Mouse (Mus musculus) forebrain, embryonic 13.5 days (tissue): ENCODE results near the gene Rnf187. TPM values are rescaled to one million over a fixed set of nuclear protein-coding genes. Genes with fewer than 3 reads are reported as not detected.

ENCODE experiments used
- ATAC-seq: fragments of 200-750 bp; cut with Nextera tagmentation; 2 replicates; pipeline ENCODE4 v1.8.0; 2017
- H3K27ac ChIP-seq: fragments of 300-500 bp; sonication (generic); 2 replicates; pipeline ENCODE4 v1.5.1; 2015; ENCODE audit warnings: inconsistent platforms, mild to moderate bottlenecking, moderate library complexity
- H3K27me3 ChIP-seq: fragments of 300-500 bp; sonication (generic); 2 replicates; pipeline ENCODE4 v1.6.1; 2015; ENCODE audit warnings: mild to moderate bottlenecking, inconsistent platforms
- H3K36me3 ChIP-seq: fragments of 300-500 bp; sonication (generic); 2 replicates; pipeline ENCODE4 v1.6.1; 2015; ENCODE audit warnings: mild to moderate bottlenecking, inconsistent platforms; ENCODE audit not compliant: poor library complexity, severe bottlenecking
- H3K4me1 ChIP-seq: fragments of 300-500 bp; sonication (generic); 2 replicates; pipeline ENCODE4 v1.6.1; 2015; ENCODE audit warnings: inconsistent platforms
- H3K4me2 ChIP-seq: fragments of 300-500 bp; sonication (generic); 2 replicates; pipeline ENCODE4 v1.6.1; 2015; ENCODE audit warnings: inconsistent platforms, mild to moderate bottlenecking, moderate library complexity
- H3K4me3 ChIP-seq: fragments of 300-500 bp; sonication (generic); 2 replicates; pipeline ENCODE4 v1.5.1; 2015; ENCODE audit warnings: mild to moderate bottlenecking, inconsistent platforms
- H3K9ac ChIP-seq: fragments of 300-500 bp; sonication (generic); 2 replicates; pipeline ENCODE4 v1.6.1; 2015; ENCODE audit warnings: mild to moderate bottlenecking, inconsistent platforms
- H3K9me3 ChIP-seq: fragments of 300-500 bp; sonication (generic); replicated peaks from 2 replicates; pipeline ENCODE4 v1.6.1; 2016; ENCODE audit warnings: inconsistent platforms
- WGBS: fragments of 180-500 bp; shearing (Covaris S2); methylation state at CpG from one replicate; pipeline ENCODE4 v1.1.7; 2015; 5-methylcytosine and 5-hydroxymethylcytosine counted together
- polyA plus RNA-seq: library from polyadenylated mRNA; unstranded; fragments of >200 nt; fragmentation: Nextera tagmentation; extraction: Ambion mirVana; gene quantifications from 2 replicates; pipeline ENCODE4 v1.2.1, GENCODE M21; 2015

The Rnf187 gene
- polyA plus RNA-seq, 1 experiment from 2014 or later = 368 TPM

DNA sequence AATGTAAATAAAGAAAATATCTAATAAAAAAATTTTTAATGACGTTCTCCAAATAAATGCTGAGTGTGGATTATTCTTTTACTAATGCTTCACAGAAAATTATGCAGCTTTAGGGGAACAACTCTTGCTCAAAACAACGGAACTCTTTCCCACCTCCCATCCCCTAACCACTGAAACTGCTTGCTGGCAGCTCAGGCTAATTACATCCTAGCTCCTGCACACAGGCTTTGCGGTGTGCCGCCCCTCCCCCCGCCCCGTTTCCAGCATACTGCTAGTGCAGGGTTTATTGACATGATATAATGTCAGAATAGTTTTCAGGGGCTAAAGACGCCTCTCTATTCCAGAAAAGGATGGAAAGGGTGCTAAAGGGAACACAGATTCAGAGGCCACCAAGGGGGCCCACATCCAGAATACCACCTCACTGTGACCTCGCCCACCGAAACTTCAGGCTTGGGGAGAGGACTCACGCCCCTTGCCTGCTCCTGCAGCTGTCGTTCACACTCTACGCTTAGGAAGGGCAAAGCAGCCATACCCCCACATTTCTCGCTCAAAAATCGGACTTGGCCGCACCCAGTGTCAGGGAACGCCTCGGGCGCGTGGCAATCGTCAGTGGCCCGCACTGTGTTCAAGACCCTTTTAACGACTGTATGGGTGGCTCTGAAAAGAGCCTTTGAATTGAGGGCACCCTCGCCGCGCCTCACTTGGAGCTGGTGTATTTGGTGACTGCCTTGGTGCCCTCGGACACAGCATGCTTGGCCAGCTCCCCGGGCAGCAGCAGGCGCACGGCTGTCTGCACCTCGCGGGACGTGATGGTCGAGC, 14.8 kb upstream of the Rnf187 start:
- Histone ChIP-seq H3K9me3 (no peaks in the 10 kb centered on the region), H3K4me1 (peaks cover 55% of the 10 kb centered on the region), H3K36me3 (peaks cover 12% of the 10 kb centered on the region), H3K27ac (peak overlapping the region; percentile 100), H3K27me3 (no peaks in the 10 kb centered on the region), H3K9ac (peak overlapping the region; percentile 97), H3K4me2 (peak overlapping the region; percentile 91), H3K4me3 (peak overlapping the region; percentile 95)
- ATAC-seq = peak; percentile 20
- WGBS = under 1% methylated on average over 33 of the region's 33 CpGs

DNA sequence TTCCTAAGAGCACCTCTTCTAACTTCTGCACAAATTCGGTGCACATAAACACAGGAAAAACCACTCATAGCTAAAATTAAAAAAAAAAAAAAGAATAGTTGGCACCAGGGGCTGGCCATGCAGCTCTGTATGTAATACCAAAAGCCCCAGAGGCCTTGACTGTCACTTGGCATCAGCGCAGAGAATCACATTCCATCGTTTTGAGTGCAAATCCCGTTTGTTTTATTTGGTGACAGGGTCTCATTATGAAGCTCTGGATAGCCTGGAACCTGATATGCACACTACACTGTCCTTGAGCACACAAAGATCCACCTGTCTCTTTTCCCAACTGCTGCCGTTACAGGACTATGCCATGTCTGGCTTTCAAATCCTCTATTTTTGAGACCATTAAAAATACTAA, 12.5 kb upstream of the Rnf187 start:
- peak overlapping the region; percentile 100 for H3K27ac ChIP-seq
- peak overlapping the region; percentile 70 for H3K4me2 ChIP-seq
- H3K9me3 ChIP-seq = no peaks in the 10 kb centered on the region
- no peaks in the 10 kb centered on the region for H3K27me3 ChIP-seq
- H3K36me3 ChIP-seq = no peaks in the 10 kb centered on the region
- H3K9ac ChIP-seq = peak overlapping the region; percentile 96
- 55% methylated on average over 5 of the region's 5 CpGs for WGBS
- no peak overlapping the region for H3K4me3 ChIP-seq
- peaks cover 40% of the 10 kb centered on the region for H3K4me1 ChIP-seq
- no peak for ATAC-seq

DNA sequence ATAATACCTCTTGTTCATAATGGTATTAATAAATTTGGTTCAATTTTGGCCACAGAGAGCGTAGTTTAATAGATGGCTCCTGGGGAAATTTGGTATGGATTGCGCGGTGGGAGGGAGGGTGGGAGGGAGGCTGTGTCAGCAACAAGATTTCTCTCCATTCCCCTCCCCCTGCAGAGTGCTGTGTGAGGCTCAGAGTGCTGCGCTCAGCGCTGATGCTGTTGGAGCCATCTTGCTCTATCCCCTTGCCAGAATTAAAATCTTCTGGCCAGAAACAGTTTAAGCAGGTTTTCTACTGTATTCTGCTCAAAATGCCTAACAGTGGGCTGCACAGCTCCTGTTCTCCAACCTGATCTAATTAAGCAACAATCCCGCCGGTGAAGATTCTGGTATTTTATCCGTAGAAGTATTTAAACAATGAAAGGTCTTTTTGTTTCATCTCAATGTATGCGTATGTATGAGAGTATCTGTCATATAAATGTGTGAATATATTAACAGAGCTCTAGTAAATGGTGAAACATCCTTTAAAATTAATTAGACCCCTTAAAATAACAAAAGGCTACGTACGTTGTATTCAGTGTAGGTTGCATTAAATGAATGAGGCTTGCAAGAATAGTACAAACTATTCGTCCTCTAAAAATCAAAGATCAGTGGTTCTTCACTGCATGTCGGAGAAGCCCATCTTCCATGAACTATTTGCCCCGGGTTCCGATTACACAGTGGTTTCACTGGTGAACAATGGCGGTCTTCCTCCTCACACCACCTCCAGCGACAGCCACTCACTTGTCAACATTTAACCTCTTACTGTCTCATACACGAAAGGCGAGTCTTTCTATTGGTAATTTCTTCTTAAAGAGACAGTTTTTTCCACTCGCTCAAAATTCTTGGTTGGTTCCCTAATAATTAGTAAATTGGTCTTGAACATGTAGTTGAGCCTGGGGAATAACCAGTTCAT, 11.0 kb upstream of the Rnf187 start:
- Histone ChIP-seq H3K4me1 (peaks cover 37% of the 10 kb centered on the region), H3K9me3 (no peaks in the 10 kb centered on the region), H3K9ac (peak overlapping the region; percentile 96), H3K4me2 (peak overlapping the region; percentile 70), H3K27me3 (no peaks in the 10 kb centered on the region), H3K4me3 (peak overlapping the region; percentile 70), H3K36me3 (no peaks in the 10 kb centered on the region), H3K27ac (peak overlapping the region; percentile 100)
- WGBS = 1% methylated on average over 20 of the region's 20 CpGs
- ATAC-seq = peak; percentile 68

DNA sequence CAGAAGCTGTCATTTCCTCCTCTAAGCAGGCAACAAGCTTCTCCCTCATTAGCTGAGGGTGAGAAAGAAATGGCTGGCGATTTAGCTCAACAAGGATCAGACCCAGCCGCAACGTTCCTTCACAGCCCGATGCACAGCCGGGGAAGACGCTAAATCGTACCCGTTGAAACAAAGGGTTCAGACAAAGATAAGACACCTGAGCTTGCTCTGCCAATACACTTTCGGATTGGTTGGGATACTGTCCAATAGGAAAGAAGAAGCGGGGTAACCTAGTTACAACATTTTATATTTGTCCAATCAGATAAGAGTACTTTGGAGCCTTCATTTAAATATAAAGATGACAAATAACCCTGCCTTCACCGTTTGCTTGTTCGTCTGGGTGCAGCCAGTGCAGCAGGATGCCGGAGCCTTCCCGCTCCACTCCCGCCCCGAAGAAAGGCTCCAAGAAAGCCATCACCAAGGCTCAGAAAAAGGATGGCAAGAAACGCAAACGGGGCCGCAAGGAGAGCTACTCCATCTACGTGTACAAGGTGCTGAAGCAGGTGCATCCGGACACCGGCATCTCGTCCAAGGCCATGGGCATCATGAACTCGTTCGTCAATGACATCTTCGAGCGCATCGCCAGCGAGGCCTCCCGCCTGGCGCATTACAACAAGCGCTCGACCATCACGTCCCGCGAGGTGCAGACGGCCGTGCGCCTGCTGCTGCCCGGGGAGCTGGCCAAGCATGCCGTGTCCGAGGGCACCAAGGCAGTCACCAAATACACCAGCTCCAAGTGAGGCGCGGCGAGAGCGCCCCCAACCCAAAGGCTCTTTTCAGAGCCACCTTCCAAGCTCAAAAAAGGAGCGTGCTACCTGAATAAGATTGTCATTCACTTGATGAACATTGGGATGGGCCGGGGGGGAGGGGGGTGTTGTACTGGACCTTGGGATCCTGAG, 10.1 kb upstream of the Rnf187 start, which contains the start of gene Hist3h2ba:
TSS of gene Hist3h2ba (plus strand) at position 379 of the 938 bp plus-strand sequence.
- peak; percentile 92 for ATAC-seq
- Histone ChIP-seq H3K9me3 (no peaks in the 10 kb centered on the region), H3K36me3 (no peaks in the 10 kb centered on the region), H3K4me1 (peaks cover 37% of the 10 kb centered on the region), H3K27ac (peak within 1 kb of the TSS; percentile 100), H3K27me3 (no peaks in the 10 kb centered on the region), H3K4me2 (peak within 1 kb of the TSS; percentile 70), H3K4me3 (peak within 1 kb of the TSS; percentile 70), H3K9ac (peak within 1 kb of the TSS; percentile 96)
- under 1% methylated on average over 45 of the region's 48 CpGs for WGBS

DNA sequence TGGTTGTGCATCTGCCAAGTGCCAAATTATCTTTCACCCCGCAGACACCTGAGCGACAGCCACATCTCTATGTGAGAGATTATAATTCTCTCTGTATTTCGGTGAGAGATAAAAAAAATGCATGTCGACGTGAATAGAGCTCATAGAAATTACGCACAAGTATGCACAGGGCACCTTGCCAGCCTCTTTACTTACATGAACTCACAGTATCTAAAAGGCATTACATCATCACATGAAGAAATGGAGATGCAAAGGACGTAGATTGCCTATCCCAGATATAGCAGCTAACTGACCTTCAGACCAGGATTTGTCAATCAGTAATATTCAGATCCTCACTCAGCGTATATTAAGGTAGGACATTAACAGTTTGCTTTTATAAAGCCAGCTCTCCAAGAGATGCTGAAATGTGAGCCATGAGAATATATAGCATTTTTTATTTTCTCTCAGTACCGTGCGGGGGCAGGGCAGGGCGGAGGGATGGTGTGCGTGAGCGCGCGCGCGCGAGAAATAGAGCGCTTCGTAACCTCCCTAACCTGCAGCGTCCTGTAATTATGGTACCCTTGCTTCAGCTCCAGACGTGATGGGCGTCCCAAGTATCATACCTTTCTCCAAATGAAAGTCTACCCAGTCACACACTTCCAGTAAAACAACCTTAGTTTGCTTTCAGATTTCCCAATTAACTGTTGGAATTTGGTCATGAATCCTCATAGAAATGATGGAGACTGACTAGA, 9.2 kb upstream of the Rnf187 start:
- WGBS = 9% methylated on average over 23 of the region's 23 CpGs
- peak; percentile 67 for ATAC-seq
- H3K4me1 ChIP-seq = peaks cover 34% of the 10 kb centered on the region

DNA sequence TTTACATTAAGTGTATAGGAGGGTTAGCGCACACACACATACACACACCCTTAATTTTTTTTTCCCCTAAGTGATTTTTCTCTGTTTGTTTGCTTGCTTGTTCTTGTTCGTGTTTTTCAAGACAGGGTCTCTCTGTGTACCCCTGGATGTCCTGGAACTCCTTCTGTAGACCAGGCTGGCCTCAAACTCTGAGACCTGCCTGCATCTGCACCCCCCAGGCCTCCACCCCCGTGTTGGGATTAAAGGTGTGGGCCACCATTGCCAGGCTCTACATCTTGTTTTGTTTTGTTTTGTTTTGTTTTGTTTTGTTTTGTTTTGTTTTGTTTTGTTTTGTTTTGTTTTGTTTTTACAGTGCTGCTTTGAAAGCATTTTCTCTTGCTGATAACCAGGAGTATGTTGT, 8.6 kb upstream of the Rnf187 start:
- H3K4me3 ChIP-seq = peak overlapping the region; percentile 70; the same call in 1 of the 2 replicates
- 83% methylated on average over 3 of the region's 3 CpGs for WGBS
- no peak for ATAC-seq
- no peaks in the 10 kb centered on the region for H3K36me3 ChIP-seq
- peak overlapping the region; percentile 70 for H3K4me2 ChIP-seq
- H3K27ac ChIP-seq = peak overlapping the region; percentile 100
- no peaks in the 10 kb centered on the region for H3K9me3 ChIP-seq
- no peaks in the 10 kb centered on the region for H3K27me3 ChIP-seq
- peaks cover 31% of the 10 kb centered on the region for H3K4me1 ChIP-seq
- H3K9ac ChIP-seq = peak overlapping the region; percentile 73

More for the DNA sequence above, 9.2 kb upstream of the Rnf187 start:
- H3K27me3 ChIP-seq = no peaks in the 10 kb centered on the region
- peak overlapping the region; percentile 73 for H3K9ac ChIP-seq
- H3K27ac ChIP-seq = peak overlapping the region; percentile 100
- no peaks in the 10 kb centered on the region for H3K9me3 ChIP-seq
- no peaks in the 10 kb centered on the region for H3K36me3 ChIP-seq
- peak overlapping the region; percentile 70 for H3K4me2 ChIP-seq
- peak overlapping the region; percentile 70 for H3K4me3 ChIP-seq

DNA sequence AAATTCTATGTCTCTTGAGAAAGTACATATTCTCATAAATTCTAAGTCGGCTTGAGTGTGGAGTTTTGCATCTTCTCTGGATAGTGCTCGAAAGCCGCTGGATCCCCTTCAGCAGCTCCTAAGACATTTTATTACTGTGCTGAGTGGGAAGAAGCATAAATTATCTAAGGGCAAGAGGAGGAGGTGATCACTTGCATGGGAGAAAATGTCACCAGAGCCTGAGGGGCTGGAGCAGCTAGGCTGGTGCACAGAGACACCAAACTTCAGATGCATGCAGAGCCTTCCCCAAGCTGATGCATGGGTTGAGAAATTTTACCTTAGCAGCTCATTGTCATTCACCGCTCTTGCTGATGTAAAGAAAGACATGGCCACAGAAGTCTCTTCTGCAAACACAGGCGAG, 5.4 kb upstream of the Rnf187 start:
- Histone ChIP-seq H3K9me3 (no peaks in the 10 kb centered on the region), H3K4me3 (no peak overlapping the region), H3K9ac (no peak overlapping the region), H3K36me3 (no peaks in the 10 kb centered on the region), H3K4me1 (peaks cover 12% of the 10 kb centered on the region), H3K4me2 (no peak overlapping the region), H3K27me3 (no peaks in the 10 kb centered on the region), H3K27ac (no peak overlapping the region)
- 82% methylated on average over 5 of the region's 5 CpGs for WGBS
- no peak for ATAC-seq

DNA sequence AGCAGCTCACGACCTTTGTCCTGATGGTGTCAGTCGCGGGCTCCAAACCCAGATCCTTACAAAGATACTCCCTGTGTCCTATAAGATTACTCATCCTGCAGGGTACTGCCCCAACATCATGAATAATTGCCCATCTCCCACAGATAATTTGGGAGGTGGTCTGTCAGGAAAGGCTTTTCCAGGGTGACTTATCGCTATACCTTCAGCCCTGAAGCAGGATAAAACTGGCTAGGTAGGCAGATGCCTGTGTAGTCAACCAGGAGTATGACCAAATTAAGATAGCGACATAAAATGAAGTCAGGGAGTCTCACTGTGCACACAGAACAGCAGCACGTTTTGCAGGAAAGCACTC, 348 bp upstream of the Rnf187 start:
- H3K9ac ChIP-seq = peak overlapping the region; percentile 100
- peak overlapping the region; percentile 81 for H3K4me2 ChIP-seq
- peak overlapping the region; percentile 98 for H3K4me3 ChIP-seq
- peaks cover 30% of the 10 kb centered on the region for H3K36me3 ChIP-seq
- H3K4me1 ChIP-seq = peaks cover 29% of the 10 kb centered on the region
- WGBS = 20% methylated on average over 6 of the region's 6 CpGs
- H3K9me3 ChIP-seq = no peaks in the 10 kb centered on the region
- H3K27me3 ChIP-seq = no peaks in the 10 kb centered on the region
- ATAC-seq = no peak
- peak overlapping the region; percentile 97 for H3K27ac ChIP-seq

DNA sequence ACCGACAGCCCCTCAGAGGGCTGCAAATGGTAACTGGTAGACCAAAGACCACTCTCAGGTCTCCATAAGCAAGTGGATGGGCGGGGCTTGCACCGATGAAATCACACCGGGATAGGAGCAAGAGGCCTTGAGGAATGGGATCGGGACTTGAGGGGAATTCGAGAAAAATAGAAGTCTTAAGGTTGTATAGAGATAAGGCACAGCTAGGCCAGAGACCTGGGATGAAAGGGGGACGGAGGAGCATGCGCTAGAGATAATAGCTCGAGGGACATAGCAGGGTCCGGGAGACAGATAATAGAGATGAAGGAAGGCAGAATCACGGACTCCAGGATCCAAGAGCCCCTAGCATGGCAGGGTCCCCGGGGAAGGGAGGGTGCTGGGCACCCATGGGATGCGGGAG, 807 bp downstream of the Rnf187 start:
- H3K9ac ChIP-seq = peak overlapping the region; percentile 100
- peak overlapping the region; percentile 98 for H3K4me3 ChIP-seq
- no peak for ATAC-seq
- H3K4me2 ChIP-seq = peak overlapping the region; percentile 81
- WGBS = under 1% methylated on average over 13 of the region's 13 CpGs
- H3K27ac ChIP-seq = peak overlapping the region; percentile 97
- peaks cover 41% of the 10 kb centered on the region for H3K36me3 ChIP-seq
- no peaks in the 10 kb centered on the region for H3K27me3 ChIP-seq
- peaks cover 29% of the 10 kb centered on the region for H3K4me1 ChIP-seq
- no peaks in the 10 kb centered on the region for H3K9me3 ChIP-seq

DNA sequence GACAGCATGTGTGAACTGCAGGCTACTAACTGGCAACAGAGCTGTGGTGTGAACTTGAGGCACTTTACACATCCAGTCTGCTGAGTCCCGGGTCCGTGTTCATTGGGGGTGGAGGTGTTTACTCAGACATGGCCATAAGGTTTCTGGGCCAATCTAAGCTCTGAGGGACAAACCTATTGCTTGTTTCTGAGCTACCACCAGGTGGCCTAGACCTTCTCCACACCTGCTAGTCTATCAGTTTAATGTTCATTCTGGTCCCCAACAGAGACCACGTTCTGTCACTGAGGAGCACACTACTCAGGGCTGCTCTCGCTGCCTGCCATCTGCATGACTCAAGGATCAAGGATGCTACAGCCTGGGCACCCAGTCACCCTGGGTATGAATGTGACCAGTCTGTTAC, 7.1 kb downstream of the Rnf187 start:
- ATAC-seq = no peak
- Histone ChIP-seq H3K4me2 (no peak overlapping the region), H3K9ac (no peak overlapping the region), H3K9me3 (no peaks in the 10 kb centered on the region), H3K27me3 (no peaks in the 10 kb centered on the region), H3K4me3 (no peak overlapping the region), H3K4me1 (peaks cover 14% of the 10 kb centered on the region), H3K27ac (no peak overlapping the region), H3K36me3 (peaks cover 59% of the 10 kb centered on the region)
- WGBS = 78% methylated on average over 4 of the region's 4 CpGs

DNA sequence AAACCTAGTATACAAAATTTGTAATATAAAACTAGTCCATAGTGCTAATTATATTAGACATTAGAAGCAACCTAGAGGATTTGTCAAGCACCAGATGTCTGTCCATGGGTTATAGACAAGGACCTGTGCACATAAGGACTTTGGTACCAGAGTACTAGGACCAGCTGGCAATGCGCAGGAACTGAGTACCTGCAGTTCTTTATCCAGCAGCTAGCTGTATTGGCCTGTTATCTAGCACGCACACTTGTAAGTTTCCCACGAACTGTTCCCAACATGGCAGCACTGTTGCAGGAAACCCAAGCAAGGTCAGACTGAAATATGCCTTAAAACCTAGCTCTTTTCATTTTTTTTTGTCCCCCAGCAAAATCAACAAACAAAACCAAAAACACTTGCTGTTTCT, 8.5 kb downstream of the Rnf187 start:
- H3K4me3 ChIP-seq = no peak overlapping the region
- H3K4me1 ChIP-seq = 0 out of 2 replicates have a peak, but pooled peaks cover 4% of the 10 kb centered on the region
- no peaks in the 10 kb centered on the region for H3K9me3 ChIP-seq
- no peak overlapping the region for H3K4me2 ChIP-seq
- H3K27me3 ChIP-seq = no peaks in the 10 kb centered on the region
- no peak overlapping the region for H3K27ac ChIP-seq
- H3K36me3 ChIP-seq = peaks cover 47% of the 10 kb centered on the region
- no peak for ATAC-seq
- 94% methylated on average over 3 of the region's 3 CpGs for WGBS
- H3K9ac ChIP-seq = no peak overlapping the region
